23 mouse cellular contexts compared by ENCODE assay signal in genomic region chr7:82368047-82368446, GRCm38 (mm10). TPM values are rescaled to one million over a fixed set of nuclear protein-coding genes. Genes with fewer than 3 reads are reported as not detected.
DNase-seq lines count a peak whose midpoint lies in the region; ATAC-seq and TF ChIP-seq lines count a peak whose summit lies in the region.
"Had no signal": no experiment of that assay in that cellular context is flagged by ENCODE, and none has a peak within 500 bp of the region (broad histone marks: within the 10 kb centered on the region; RNA-seq: fewer than 3 reads in every experiment).

No protein-coding gene starts in this region.

- H3K4me1 ChIP-seq in forebrain, embryonic 10.5 days, result peaks cover 4% of the 10 kb centered on the region; the same call in 1 of the 2 replicates
- no peaks in the 10 kb centered on the region for H3K4me1 ChIP-seq in forebrain, embryonic 12.5 days
- H3K4me1 ChIP-seq in embryonic facial prominence, embryonic 13.5 days, result peaks cover 27% of the 10 kb centered on the region
- peaks cover 19% of the 10 kb centered on the region for H3K4me1 ChIP-seq in limb, embryonic 12.5 days (replicated peaks)
- H3K4me1 ChIP-seq in heart, adult 2 months (ENCODE audit: control insufficient read depth, insufficient read depth, low read length), result no peaks in the 10 kb centered on the region; the same call in 1 of the 2 replicates
- 0 out of 2 replicates have a peak, but pooled peaks cover 2% of the 10 kb centered on the region for H3K4me1 ChIP-seq in cerebellum, adult 2 months (ENCODE audit: control insufficient read depth, insufficient read depth, low read length)
- H3K4me1 ChIP-seq: heart, embryonic 10.5 days; heart, embryonic 15.5 days had no signal

- H3K27me3 ChIP-seq in forebrain, embryonic 10.5 days (ENCODE audit: poor library complexity, severe bottlenecking), result no peaks in the 10 kb centered on the region
- no peaks in the 10 kb centered on the region for H3K27me3 ChIP-seq in forebrain, embryonic 12.5 days
- H3K27me3 ChIP-seq in embryonic facial prominence, embryonic 13.5 days, result no peaks in the 10 kb centered on the region
- no peaks in the 10 kb centered on the region for H3K27me3 ChIP-seq in limb, embryonic 12.5 days
- H3K27me3 ChIP-seq in heart, adult 2 months (ENCODE audit: control insufficient read depth, insufficient read depth, low read length), result no peaks in the 10 kb centered on the region
- H3K27me3 ChIP-seq in cerebellum, adult 2 months (ENCODE audit: control insufficient read depth, insufficient read depth, low read length), result no peaks in the 10 kb centered on the region
- H3K27me3 ChIP-seq: forebrain, embryonic 13.5 days; heart, embryonic 15.5 days had no signal

- intact Hi-C loops in heart, adult 2 months (cut with DNase I), result no loop called here

- no peaks in the 10 kb centered on the region for H3K36me3 ChIP-seq in forebrain, embryonic 10.5 days (replicated peaks)
- H3K36me3 ChIP-seq in forebrain, embryonic 12.5 days (replicated peaks), result no peaks in the 10 kb centered on the region
- no peaks in the 10 kb centered on the region for H3K36me3 ChIP-seq in embryonic facial prominence, embryonic 13.5 days
- no peaks in the 10 kb centered on the region for H3K36me3 ChIP-seq in limb, embryonic 12.5 days
- H3K36me3 ChIP-seq in heart, adult 2 months (ENCODE audit: control insufficient read depth, insufficient read depth, low read length), result no peaks in the 10 kb centered on the region
- H3K36me3 ChIP-seq: heart, embryonic 10.5 days; heart, embryonic 15.5 days had no signal

- ATAC-seq in forebrain, embryonic 12.5 days (ENCODE audit: low FRiP score), result no peak
- no peak for ATAC-seq in embryonic facial prominence, embryonic 13.5 days (ENCODE audit: insufficient number of reproducible peaks, insufficient read depth, low FRiP score, low TSS enrichment, low read depth)
- ATAC-seq in limb, embryonic 12.5 days (ENCODE audit: insufficient number of reproducible peaks, insufficient read depth, low FRiP score, low TSS enrichment, low read depth), result no peak
- ATAC-seq: forebrain, embryonic 13.5 days; forebrain, postnatal 0 days had no signal

- TF ChIP-seq CTCF in heart, adult 2 months (IDR thresholded peaks at IDR 0.05), result no peak
- TF ChIP-seq CTCF in cerebellum, adult 2 months (IDR thresholded peaks at IDR 0.05; ENCODE audit: borderline replicate concordance, insufficient read depth, low read depth, low read length), result no peak

- no peak overlapping the region for H3K9ac ChIP-seq in forebrain, embryonic 12.5 days
- H3K9ac ChIP-seq in embryonic facial prominence, embryonic 13.5 days, result no peak overlapping the region
- H3K9ac ChIP-seq in limb, embryonic 12.5 days (replicated peaks), result no peak overlapping the region
- H3K9ac ChIP-seq in heart, adult 2 months (ENCODE audit: low read depth, low read length), result no peak overlapping the region
- H3K9ac ChIP-seq: forebrain, embryonic 13.5 days; forebrain, postnatal 0 days; heart, embryonic 15.5 days; hindbrain, embryonic 14.5 days had no signal

- no peaks in the 10 kb centered on the region for H3K79me2 ChIP-seq in heart, adult 2 months (replicated peaks; ENCODE audit: control insufficient read depth, insufficient read depth, low read length)

- no peak overlapping the region for H3K4me3 ChIP-seq in forebrain, embryonic 10.5 days
- H3K4me3 ChIP-seq in forebrain, embryonic 12.5 days (replicated peaks), result no peak overlapping the region
- no peak overlapping the region for H3K4me3 ChIP-seq in embryonic facial prominence, embryonic 13.5 days
- no peak overlapping the region for H3K4me3 ChIP-seq in limb, embryonic 12.5 days (replicated peaks)
- H3K4me3 ChIP-seq in heart, adult 2 months, result no peak overlapping the region
- H3K4me3 ChIP-seq in cerebellum, adult 2 months (replicated peaks; ENCODE audit: insufficient read depth, low read depth, low read length), result no peak overlapping the region
- H3K4me3 ChIP-seq: forebrain, embryonic 13.5 days; gastrocnemius, adult 2 months; heart, embryonic 10.5 days; heart, embryonic 15.5 days had no signal

- 0 out of 2 replicates have a peak overlapping the region, but pooled peaks have one; percentile 56 for H3K27ac ChIP-seq in forebrain, embryonic 10.5 days
- no peak overlapping the region for H3K27ac ChIP-seq in forebrain, embryonic 12.5 days
- H3K27ac ChIP-seq in embryonic facial prominence, embryonic 13.5 days, result peak overlapping the region; percentile 44; the same call in 1 of the 2 replicates
- H3K27ac ChIP-seq in limb, embryonic 12.5 days, result peak overlapping the region; percentile 69
- H3K27ac ChIP-seq in heart, adult 2 months, result no peak overlapping the region
- H3K27ac ChIP-seq in cerebellum, adult 2 months (ENCODE audit: insufficient read depth, low read length), result no peak overlapping the region
- H3K27ac ChIP-seq: forebrain, embryonic 13.5 days; gastrocnemius, adult 2 months; heart, embryonic 10.5 days; heart, embryonic 15.5 days; hindbrain, embryonic 14.5 days had no signal

- no peak for DNase-seq in forebrain, embryonic 10.5 days (ENCODE audit: extremely low spot score, low spot score)
- peak; percentile 15 for DNase-seq in embryo, embryonic 9.5 days (ENCODE audit: extremely low spot score)
- no peak for DNase-seq in testis, postnatal 10 days (ENCODE audit: low spot score)
- no peak for DNase-seq in heart, adult 2 months
- DNase-seq in cerebellum, adult 2 months, result no peak
- DNase-seq: adrenal gland, postnatal 10 days; cerebellum, adult 11 months; cerebellum, adult 9-10 months; cerebellum, postnatal 25 days; forebrain, postnatal 0 days; gastrocnemius, adult 2 months; gastrocnemius, postnatal 25 days; heart, postnatal 14 days; kidney, adult 11 months had no signal

- no peak for TF ChIP-seq EP300 in heart, adult 2 months (IDR thresholded peaks at IDR 0.05; ENCODE audit: insufficient read depth, low read depth, low read length)

- 52% methylated on average over 2 of the region's 2 CpGs for WGBS in forebrain, embryonic 10.5 days
- WGBS in forebrain, embryonic 12.5 days, result 50% methylated on average over 2 of the region's 2 CpGs
- 11% methylated on average over 2 of the region's 2 CpGs for WGBS in embryonic facial prominence, embryonic 13.5 days
- 6% methylated on average over 2 of the region's 2 CpGs for WGBS in limb, embryonic 12.5 days
- WGBS in heart, adult 2 months, result 70% methylated on average over 2 of the region's 2 CpGs
- WGBS in cerebellum, adult 2 months, result 78% methylated on average over 2 of the region's 2 CpGs

- no peaks in the 10 kb centered on the region for H3K9me3 ChIP-seq in forebrain, embryonic 10.5 days
- no peaks in the 10 kb centered on the region for H3K9me3 ChIP-seq in forebrain, embryonic 12.5 days
- no peaks in the 10 kb centered on the region for H3K9me3 ChIP-seq in embryonic facial prominence, embryonic 13.5 days
- no peaks in the 10 kb centered on the region for H3K9me3 ChIP-seq in limb, embryonic 12.5 days
- H3K9me3 ChIP-seq: forebrain, embryonic 13.5 days; heart, embryonic 10.5 days; heart, embryonic 15.5 days had no signal

- no peak overlapping the region for H3K4me2 ChIP-seq in forebrain, embryonic 12.5 days
- no peak overlapping the region for H3K4me2 ChIP-seq in embryonic facial prominence, embryonic 13.5 days
- no peak overlapping the region for H3K4me2 ChIP-seq in limb, embryonic 12.5 days
- H3K4me2 ChIP-seq: forebrain, embryonic 13.5 days; heart, embryonic 15.5 days; hindbrain, embryonic 14.5 days had no signal

- no peak for TF ChIP-seq POLR2A in heart, adult 2 months (IDR thresholded peaks at IDR 0.05; ENCODE audit: insufficient read depth, low read depth, low read length)
- TF ChIP-seq POLR2A in cerebellum, adult 2 months (IDR thresholded peaks at IDR 0.05; ENCODE audit: borderline replicate concordance, insufficient read depth, low read length), result no peak

RNA-seq across cellular contexts. Expression of gene Adamtsl3, which starts 32.6 kb away (rescaled TPM):
- not detected in 2 replicates for polyA plus RNA-seq in forebrain, embryonic 10.5 days (2016; fragmentation: Nextera tagmentation; extraction: Ambion mirVana)
- polyA plus RNA-seq in forebrain, embryonic 12.5 days (2016; fragmentation: Nextera tagmentation; extraction: Ambion mirVana), result 0.15 and 0.56 TPM in 2 replicates
- polyA plus RNA-seq in embryonic facial prominence, embryonic 13.5 days (2015; fragmentation: Nextera tagmentation; extraction: Ambion mirVana), result 3.8 and 7.9 TPM in 2 replicates
- polyA plus RNA-seq in limb, embryonic 12.5 days (2016; fragmentation: Nextera tagmentation; extraction: Ambion mirVana), result 3.9 and 5.5 TPM in 2 replicates
- 1 to 10 TPM; 6.2 to 9.2 TPM for total RNA-seq in heart, adult 2 months (2021)
- 2.0 and 4.4 TPM in 2 replicates for polyA plus RNA-seq in heart, adult 2 months (2012; rRNA removed)
- polyA plus RNA-seq in cerebellum, adult 2 months (2012; rRNA removed), result 0.72 and 0.90 TPM in 2 replicates
- total RNA-seq: granulocyte monocyte progenitor cell, adult 5-6 weeks; MEL had no signal

Comparison
In these comparisons a context has a peak if more than half of its experiments do, and no peak if none do; other contexts are left out.
1. H3K27ac ChIP-seq: peak in forebrain, embryonic 10.5 days (single experiment), embryonic facial prominence, embryonic 13.5 days (single experiment) and limb, embryonic 12.5 days (single experiment); none in forebrain, embryonic 12.5 days (single experiment), heart, adult 2 months (single experiment) and cerebellum, adult 2 months (single experiment).